ENCODE assay signal across 20 mouse cellular contexts in the genomic region with DNA sequence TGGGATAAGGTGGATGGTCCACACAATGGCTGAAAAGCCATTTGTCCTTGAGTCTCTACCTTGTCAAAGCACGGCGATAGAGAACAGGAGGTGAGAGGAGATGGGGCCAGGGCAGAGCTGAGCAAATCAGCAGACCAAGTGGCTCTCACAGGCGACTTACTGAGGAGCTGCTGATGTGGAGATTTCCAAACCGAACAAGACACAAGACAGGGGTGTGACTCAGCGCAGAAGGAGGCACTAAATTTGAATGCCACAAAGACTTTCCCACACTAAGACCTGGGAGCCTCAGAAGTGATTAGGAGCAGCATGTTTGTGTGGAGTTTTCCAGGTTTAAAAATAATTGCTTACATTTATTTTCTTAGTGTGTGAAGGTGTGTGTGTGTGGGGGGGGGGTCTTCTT. TPM values are rescaled to one million over a fixed set of nuclear protein-coding genes. Genes with fewer than 3 reads are reported as not detected.
DNase-seq lines count a peak whose midpoint lies in the region; TF ChIP-seq lines count a peak whose summit lies in the region.
"Had no signal": no experiment of that assay in that cellular context is flagged by ENCODE, and none has a peak within 500 bp of the region (broad histone marks: within the 10 kb centered on the region; RNA-seq: fewer than 3 reads in every experiment).

No protein-coding gene starts in this region.

- no peak for TF ChIP-seq POLR2A in embryonic fibroblast, embryonic 13.5 days (IDR thresholded peaks at IDR 0.05; ENCODE audit: low read depth, low read length)

- peak overlapping the region; percentile 59 for H3K27ac ChIP-seq in embryonic fibroblast, embryonic 13.5 days (ENCODE audit: insufficient read depth, low read length)
- H3K27ac ChIP-seq: embryonic facial prominence, embryonic 12.5 days; hindbrain, embryonic 10.5 days; layer of hippocampus, adult 2 months had no signal

- DNase-seq in gastrocnemius, postnatal 25 days, result peak; percentile 3
- DNase-seq in gastrocnemius, postnatal 4 days (ENCODE audit: low spot score in 2 of 2), result no peak
- peak; percentile 37 for DNase-seq in 3134 (ENCODE audit: extremely low read depth, insufficient read length, low spot score)
- peak; percentile 45 for DNase-seq in MN1 (ENCODE audit: low spot score)
- no peak for DNase-seq in layer of hippocampus, adult 8-10 months (ENCODE audit: low spot score in 2 of 2)
- DNase-seq in adrenal gland, adult 2 months, result no peak
- DNase-seq in T-cell, adult 2 months (ENCODE audit: low spot score), result no peak
- DNase-seq: cerebellum, adult 9-11 months; kidney, adult 18-20 months; kidney, postnatal 14 days; left cerebral cortex, postnatal 4 days; liver; liver, postnatal 0 days; lung, postnatal 10 days; thymus, postnatal 14 days had no signal

- no peak for TF ChIP-seq CTCF in embryonic fibroblast, embryonic 13.5 days (IDR thresholded peaks at IDR 0.05; ENCODE audit: borderline replicate concordance, insufficient read depth, low read length)

- H3K4me1 ChIP-seq in embryonic fibroblast, embryonic 13.5 days (ENCODE audit: control insufficient read depth, insufficient read depth, low read length), result peaks cover 22% of the 10 kb centered on the region
- H3K4me1 ChIP-seq: embryonic facial prominence, embryonic 12.5 days; hindbrain, embryonic 10.5 days had no signal

- H3K4me3 ChIP-seq in embryonic fibroblast, embryonic 13.5 days (ENCODE audit: insufficient read depth, low read length), result no peak overlapping the region
- H3K4me3 ChIP-seq: embryonic facial prominence, embryonic 12.5 days; hindbrain, embryonic 10.5 days; layer of hippocampus, adult 2 months had no signal

RNA-seq across cellular contexts. Expression of gene Clca2, which starts 4.5 kb away (rescaled TPM):
- total RNA-seq in gastrocnemius, postnatal 25 days (2021), result under 1 TPM; 0.08 to 0.24 TPM
- under 1 TPM; 0.75 to 0.81 TPM for total RNA-seq in gastrocnemius, postnatal 4 days (2021)
- not detected in 2 replicates for polyA plus RNA-seq in embryonic fibroblast, embryonic 13.5 days (2011; ENCODE audit: insufficient read length, low read depth, missing spikeins)
- total RNA-seq in layer of hippocampus, adult 8-10 months (2022), result not detected
- not detected for total RNA-seq in adrenal gland, adult 2 months (2021)
- polyA plus RNA-seq in adrenal gland, adult 2 months (2012; rRNA removed), result 0.12 and 0.17 TPM in 2 replicates
- total RNA-seq: layer of hippocampus, adult 2 months; left cerebral cortex, adult 18-20 months; left cerebral cortex, postnatal 4 days had no signal
- polyA plus RNA-seq: liver, postnatal 0 days had no signal

RNA-seq across cellular contexts. Expression of gene Odf2l, which starts 14.6 kb away (rescaled TPM):
- total RNA-seq in gastrocnemius, postnatal 25 days (2021), result 1 to 10 TPM; 7.7 TPM
- 10 to 100 TPM; 11.3 to 17.6 TPM for total RNA-seq in gastrocnemius, postnatal 4 days (2021)
- polyA plus RNA-seq in embryonic fibroblast, embryonic 13.5 days (2011; ENCODE audit: insufficient read length, low read depth, missing spikeins), result 22.4 and 40.7 TPM in 2 replicates
- total RNA-seq in layer of hippocampus, adult 8-10 months (2022), result 10 to 100 TPM; 17.4 to 28.8 (median 21.7) TPM
- 10 to 100 TPM; 17.0 to 18.2 TPM for total RNA-seq in adrenal gland, adult 2 months (2021)
- polyA plus RNA-seq in adrenal gland, adult 2 months (2012; rRNA removed), result 1.2 and 2.0 TPM in 2 replicates

Comparison
In these comparisons a context has a peak if more than half of its experiments do, and no peak if none do; other contexts are left out.
1. DNase-seq: peak in gastrocnemius, postnatal 25 days (single experiment), 3134 (single experiment) and MN1 (single experiment); none in gastrocnemius, postnatal 4 days (0 of 2), layer of hippocampus, adult 8-10 months (0 of 2), adrenal gland, adult 2 months (single experiment) and T-cell, adult 2 months (single experiment).